Mouse (Mus musculus): Measurements from ENCODE around the gene Zscan4f. TPM values are rescaled to one million over a fixed set of nuclear protein-coding genes. Genes with fewer than 3 reads are reported as not detected.
"Not testable (repeated sequence)": the region's sequence is repeated elsewhere in the genome, so short reads cannot be mapped to it uniquely, and the experiment has no call there.

Gene Zscan4f
- polyA plus RNA-seq (2014; fragmentation: Nextera tagmentation; extraction: Ambion mirVana), result not detected in 2 replicates

GRCm38 (mm10) chr7:11397615-11398014, at the start of gene Zscan4f:
Gene Zscan4f (plus strand): TSS chr7:11397915.
- H3K4me2 ChIP-seq; H3K9me3 ChIP-seq (ENCODE audit: low read depth, low read length); DNase-seq; H3K36me3 ChIP-seq (ENCODE audit: insufficient read depth); H3K4me1 ChIP-seq (ENCODE audit: insufficient read depth); H3K4me3 ChIP-seq (ENCODE audit: low read depth, low read length); H3K27ac ChIP-seq (ENCODE audit: low read depth); ATAC-seq (ENCODE audit: insufficient read depth); H3K27me3 ChIP-seq (ENCODE audit: insufficient read depth, low read length); H3K9ac ChIP-seq: not testable (repeated sequence)
- WGBS, result 91% methylated on average over 3 of the region's 3 CpGs

GRCm38 (mm10) chr7:11384641-11385040, 13.1 kb upstream of the Zscan4f start:
- H3K27me3 ChIP-seq (ENCODE audit: insufficient read depth, low read length); H3K27ac ChIP-seq (ENCODE audit: low read depth); H3K4me1 ChIP-seq (ENCODE audit: insufficient read depth); ATAC-seq (ENCODE audit: insufficient read depth); H3K4me3 ChIP-seq (ENCODE audit: low read depth, low read length); H3K36me3 ChIP-seq (ENCODE audit: insufficient read depth); H3K9me3 ChIP-seq (ENCODE audit: low read depth, low read length); H3K9ac ChIP-seq; H3K4me2 ChIP-seq; DNase-seq: not testable (repeated sequence)

Small RNA genes within 50 kb of the gene (microRNA-seq; reads per million reads assigned to microRNA genes)
- not detected for gene Gm23087 (ENCODE audit: borderline number of aligned reads)

Other genes starting within 250 kb of the Zscan4f start
- gene Zscan4d, start 231.8 kb upstream of the Zscan4f start, polyA plus RNA-seq (2014; fragmentation: Nextera tagmentation; extraction: Ambion mirVana), result not detected in 2 replicates
- not detected in 2 replicates for gene Zscan4e, start 87.2 kb upstream of the Zscan4f start, polyA plus RNA-seq (2014; fragmentation: Nextera tagmentation; extraction: Ambion mirVana)
- gene Zscan4-ps2, start 116.4 kb downstream of the Zscan4f start, polyA plus RNA-seq (2014; fragmentation: Nextera tagmentation; extraction: Ambion mirVana), result not detected in 2 replicates
- not detected in 2 replicates for gene Zscan4-ps3, start 211.4 kb downstream of the Zscan4f start, polyA plus RNA-seq (2014; fragmentation: Nextera tagmentation; extraction: Ambion mirVana)

Measured in lung, embryonic 14.5 days (tissue).